Mouse (Mus musculus) cerebellum, adult 9-11 months (tissue): Measurements from ENCODE around the gene Slit3.
A peak's percentile ranks its signal among the peaks of the same experiment; 100 is the strongest.

Experiments
- DNase-seq: peaks from one replicate; pipeline ENCODE4 v3.0.0; 2022

Gene Slit3

GRCm38 (mm10) chr11:35662945-35663344 is 541.9 kb downstream of the Slit3 start:
- no peak for DNase-seq

DNA sequence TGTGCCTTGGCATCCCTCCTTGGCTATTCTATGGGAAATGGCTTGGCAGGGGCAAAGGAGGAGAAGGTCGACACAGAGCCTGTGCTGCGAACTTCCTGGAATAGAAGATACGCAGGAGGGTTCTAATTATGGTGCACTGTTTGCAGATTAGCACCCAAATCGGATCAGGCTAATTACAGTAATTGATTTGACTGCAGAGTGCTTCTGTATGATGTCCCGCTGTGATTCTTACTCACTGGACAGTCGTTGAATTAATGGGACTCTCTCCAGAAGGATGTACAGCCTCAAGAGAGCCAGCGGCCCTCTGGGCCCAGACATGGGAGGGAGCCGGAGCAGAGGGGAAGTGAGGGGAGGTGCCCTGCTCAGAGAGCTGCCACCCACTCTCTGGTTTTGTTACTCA is 542.6 kb downstream of the Slit3 start:
- no peak for DNase-seq

DNA sequence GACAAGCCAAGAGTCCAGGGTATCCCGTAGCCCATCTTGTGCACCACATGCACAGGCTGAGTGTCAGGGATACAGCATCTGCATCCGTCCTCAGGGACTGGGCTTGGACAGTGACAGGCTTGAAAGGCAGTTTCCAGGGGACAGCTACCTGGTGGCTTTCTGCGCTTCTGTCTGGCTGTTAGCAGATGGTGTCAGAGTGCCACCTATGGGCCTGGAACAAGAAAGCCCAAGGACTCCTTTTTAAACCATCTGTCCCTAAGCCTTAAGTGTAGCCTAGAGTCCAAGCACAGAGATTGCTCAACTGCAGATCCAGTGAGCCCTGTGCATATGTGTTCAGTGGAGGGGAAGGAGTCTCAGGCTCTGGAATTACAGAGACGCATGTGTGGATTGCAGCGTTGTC is 544.0 kb downstream of the Slit3 start:
- peak; percentile 82 for DNase-seq

DNA sequence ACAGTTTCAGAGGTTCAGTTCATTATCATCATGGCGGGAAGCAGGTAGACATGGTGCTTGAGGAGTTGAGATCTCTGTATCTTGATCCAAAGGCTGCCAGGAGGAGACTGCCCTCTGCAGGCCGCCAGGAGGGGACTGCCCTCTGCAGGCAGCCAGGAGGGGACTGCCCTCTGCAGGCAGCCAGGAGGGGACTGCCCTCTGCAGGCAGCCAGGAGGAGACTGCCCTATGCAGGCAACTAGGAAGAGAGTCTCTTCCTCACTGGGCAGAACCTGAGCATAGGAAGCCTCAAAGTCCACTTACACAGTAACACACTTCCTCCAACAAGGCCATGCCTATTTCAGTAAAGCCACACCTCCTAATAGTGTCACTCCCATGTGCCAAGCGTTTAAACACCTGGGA is 546.4 kb downstream of the Slit3 start:
- peak; percentile 51 for DNase-seq

GRCm38 (mm10) chr11:35668138-35668537 is 547.1 kb downstream of the Slit3 start:
- DNase-seq: peak; percentile 78

GRCm38 (mm10) chr11:35668750-35669149 is 547.7 kb downstream of the Slit3 start:
- peak; percentile 95 for DNase-seq

- DNase-seq: peak; percentile 63
Measured at GRCm38 (mm10) chr11:35669536-35669935, 548.5 kb downstream of the Slit3 start.

- no peak for DNase-seq
Measured at GRCm38 (mm10) chr11:35670181-35670580, 549.2 kb downstream of the Slit3 start.

- DNase-seq: peak; percentile 37
Measured at GRCm38 (mm10) chr11:35670746-35671145, 549.7 kb downstream of the Slit3 start.

DNA sequence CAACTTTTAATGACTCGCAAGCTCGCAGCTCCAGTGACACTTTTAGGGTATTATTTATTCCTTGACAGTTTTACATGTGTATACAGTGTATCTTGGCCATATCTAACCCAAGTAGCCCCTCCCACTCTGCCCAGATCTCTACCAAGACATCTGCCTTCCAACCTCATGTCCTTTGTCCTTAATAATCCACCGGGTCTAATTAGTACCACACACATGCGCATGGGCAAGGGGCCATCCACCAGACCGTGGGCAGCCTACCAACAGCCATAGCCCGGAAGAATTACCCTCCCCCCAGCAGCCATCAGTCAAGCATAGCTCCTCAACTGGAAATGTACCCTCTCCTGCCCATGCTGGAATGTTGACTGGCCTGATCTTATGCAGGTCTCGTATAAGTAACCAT is 552.0 kb downstream of the Slit3 start:
- no peak for DNase-seq

DNA sequence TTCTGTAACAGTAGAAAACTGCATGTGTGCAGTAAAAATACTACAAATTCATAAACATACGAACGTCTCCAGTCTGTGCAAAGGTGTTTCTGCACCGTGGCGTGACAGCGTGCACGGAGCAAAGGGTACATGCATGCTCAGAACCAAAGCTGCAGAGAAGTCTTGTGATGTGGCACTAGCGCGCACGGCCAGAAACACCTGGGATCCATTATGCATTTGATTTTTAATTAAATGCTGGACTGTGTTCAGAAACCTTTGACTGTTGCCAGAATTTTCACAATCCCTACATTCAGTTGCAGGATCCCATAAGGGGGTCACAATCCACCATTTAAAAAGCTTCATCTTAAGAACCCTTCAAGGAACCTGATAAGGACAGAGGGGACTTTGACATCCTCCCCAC is 553.2 kb downstream of the Slit3 start:
- no peak for DNase-seq

- no peak for DNase-seq
Measured at GRCm38 (mm10) chr11:35676744-35677143, 555.7 kb downstream of the Slit3 start.

- DNase-seq: no peak
Measured at GRCm38 (mm10) chr11:35679976-35680375, 559.0 kb downstream of the Slit3 start.

DNA sequence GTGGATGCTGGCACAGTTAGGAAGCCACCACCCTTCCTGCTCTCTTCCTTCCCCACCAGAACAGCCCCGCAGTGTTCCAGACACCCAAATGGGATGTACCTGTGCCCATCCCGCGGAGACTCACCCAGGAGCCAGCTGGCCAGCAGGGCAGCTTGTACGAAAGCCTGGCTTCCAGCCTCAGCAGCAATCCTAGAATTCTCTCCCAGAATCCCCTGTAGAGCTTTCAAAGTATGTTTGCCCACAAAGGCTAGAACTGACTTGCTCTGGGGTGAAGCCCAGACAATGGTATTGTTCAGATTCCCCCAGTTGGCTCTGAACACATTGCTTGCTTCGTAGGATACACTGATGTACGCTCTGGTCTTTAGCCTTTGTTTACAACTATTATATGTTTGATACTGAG is 566.3 kb downstream of the Slit3 start:
- no peak for DNase-seq

GRCm38 (mm10) chr11:35690515-35691281 is 569.7 kb downstream of the Slit3 start:
- DNase-seq: no peak

- peak; percentile 37 for DNase-seq
Measured at GRCm38 (mm10) chr11:35693136-35693535, 572.1 kb downstream of the Slit3 start.

GRCm38 (mm10) chr11:35693625-35694024 is 572.6 kb downstream of the Slit3 start:
- no peak for DNase-seq

- no peak for DNase-seq
Measured at GRCm38 (mm10) chr11:35697476-35697875, 576.5 kb downstream of the Slit3 start.

GRCm38 (mm10) chr11:35698901-35699300 is 577.9 kb downstream of the Slit3 start:
- DNase-seq: no peak

DNA sequence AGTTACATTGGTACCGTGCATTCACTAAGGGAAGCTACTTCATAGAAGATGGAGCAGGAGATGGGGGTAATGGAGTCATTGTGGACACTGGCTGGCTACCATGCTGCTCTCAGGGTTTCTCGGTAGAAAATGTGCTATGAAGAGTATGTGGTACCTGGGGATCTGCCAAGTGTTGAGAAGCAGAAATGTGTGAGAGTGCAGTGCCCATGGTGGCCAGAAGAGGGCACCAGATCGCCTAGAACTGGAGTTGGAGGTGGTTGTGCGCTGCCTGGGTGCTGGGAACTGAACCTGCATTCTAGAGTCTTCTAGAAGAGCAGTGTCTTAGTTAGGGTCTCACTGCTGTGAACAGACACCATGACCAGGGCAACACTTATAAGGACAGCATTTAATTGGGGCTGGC is 582.4 kb downstream of the Slit3 start:
- DNase-seq: no peak

- no peak for DNase-seq
Measured at GRCm38 (mm10) chr11:35704381-35704780, 583.4 kb downstream of the Slit3 start.

GRCm38 (mm10) chr11:35704927-35705326 is 583.9 kb downstream of the Slit3 start:
- no peak for DNase-seq

DNA sequence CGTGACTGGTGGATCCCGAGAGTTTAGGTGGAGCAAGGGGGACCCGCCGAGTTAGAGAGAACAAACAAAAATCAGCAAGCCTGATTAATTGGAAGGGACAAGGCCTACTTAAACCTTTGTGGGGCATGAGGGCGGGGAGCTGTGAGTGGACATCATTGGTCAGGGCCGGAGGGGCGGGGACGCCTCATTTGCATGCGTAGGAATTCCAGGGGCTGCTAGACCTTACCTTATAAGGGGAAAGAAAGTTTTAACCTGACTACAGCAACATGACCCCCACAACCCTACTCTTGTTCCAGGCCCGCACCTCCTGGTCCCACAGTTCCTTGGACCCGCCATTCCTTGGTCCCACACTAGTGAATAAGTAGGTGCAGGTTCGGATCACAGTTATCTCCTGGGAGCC is 586.4 kb downstream of the Slit3 start:
- no peak for DNase-seq

GRCm38 (mm10) chr11:35711314-35711713 is 590.3 kb downstream of the Slit3 start:
- no peak for DNase-seq

DNA sequence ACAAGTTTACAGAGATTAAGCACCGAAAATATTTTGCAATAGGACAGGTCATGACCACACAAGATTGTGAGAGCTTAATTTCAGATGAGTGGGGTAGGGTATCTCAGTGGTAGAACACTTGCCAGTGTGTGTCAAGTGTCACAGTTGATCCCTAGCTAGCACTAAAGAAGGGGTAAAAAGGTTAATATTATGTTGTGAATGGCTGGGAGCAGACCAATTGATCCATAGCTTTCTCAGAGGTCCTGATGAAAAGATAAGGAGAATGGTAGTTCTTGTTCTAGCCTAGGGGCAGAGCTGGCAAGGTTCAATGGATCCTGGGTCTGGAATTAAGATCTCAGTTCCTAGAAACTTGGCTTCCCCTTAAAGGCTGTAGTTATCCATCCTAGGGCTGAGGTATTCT is 597.9 kb downstream of the Slit3 start:
- DNase-seq: no peak
